Mouse (Mus musculus): ENCODE measurements around the gene Sycp1. TPM values are rescaled to one million over a fixed set of nuclear protein-coding genes. Genes with fewer than 3 reads are reported as not detected.

Sycp1 gene
- polyA plus RNA-seq, 2 experiments from 2014 or later: not detected

Other genes with a start within 250 kb of the Sycp1 start
- 1 to 10 TPM in 1 of 2 experiments, under 1 TPM in 1; 0.70 to 1.3 TPM for gene Tspan2, start 201.6 kb downstream of the Sycp1 start, polyA plus RNA-seq (2017; shearing (Covaris generic))
- gene Tshb, start 153.4 kb downstream of the Sycp1 start, polyA plus RNA-seq (2017; shearing (Covaris generic)): not detected
- not detected for gene Nr1h5, start 28.0 kb upstream of the Sycp1 start, polyA plus RNA-seq (2017; shearing (Covaris generic))
- gene Sike1, start 59.6 kb upstream of the Sycp1 start, polyA plus RNA-seq (2017; shearing (Covaris generic)): 10 to 100 TPM; 49.5 to 61.8 TPM
- gene Csde1, start 84.3 kb upstream of the Sycp1 start, polyA plus RNA-seq (2017; shearing (Covaris generic)): 100 to 1,000 TPM; 514 to 711 TPM
- 100 to 1,000 TPM; 106 to 107 TPM for gene Nras, start 122.2 kb upstream of the Sycp1 start, polyA plus RNA-seq (2017; shearing (Covaris generic))
- 1 to 10 TPM; 3.9 to 7.1 TPM for gene Ampd1, start 137.9 kb upstream of the Sycp1 start, polyA plus RNA-seq (2017; shearing (Covaris generic))
- 1 to 10 TPM; 1.4 to 1.6 TPM for gene Dennd2c, start 166.5 kb upstream of the Sycp1 start, polyA plus RNA-seq (2017; shearing (Covaris generic))
- 100 to 1,000 TPM; 129 to 131 TPM for gene Bcas2, start 235.6 kb upstream of the Sycp1 start, polyA plus RNA-seq (2017; shearing (Covaris generic))

Data from CD4-positive, CD25-positive, alpha-beta regulatory T cell, adult 4 months (primary cell).